Mouse (Mus musculus) frontal cortex, postnatal 36 days (tissue): ENCODE results near the gene Ankrd35.
A peak's percentile ranks its signal among the peaks of the same experiment; 100 is the strongest.
"Not testable (repeated sequence)": the region's sequence is repeated elsewhere in the genome, so short reads cannot be mapped to it uniquely, and the experiment has no call there.

ENCODE experiments used
- DNase-seq, 2 experiments: peaks; one replicate each; pipeline ENCODE4 v3.0.0; 2022; ENCODE audit warnings: low spot score in 2 of 2

Ankrd35 gene

DNA sequence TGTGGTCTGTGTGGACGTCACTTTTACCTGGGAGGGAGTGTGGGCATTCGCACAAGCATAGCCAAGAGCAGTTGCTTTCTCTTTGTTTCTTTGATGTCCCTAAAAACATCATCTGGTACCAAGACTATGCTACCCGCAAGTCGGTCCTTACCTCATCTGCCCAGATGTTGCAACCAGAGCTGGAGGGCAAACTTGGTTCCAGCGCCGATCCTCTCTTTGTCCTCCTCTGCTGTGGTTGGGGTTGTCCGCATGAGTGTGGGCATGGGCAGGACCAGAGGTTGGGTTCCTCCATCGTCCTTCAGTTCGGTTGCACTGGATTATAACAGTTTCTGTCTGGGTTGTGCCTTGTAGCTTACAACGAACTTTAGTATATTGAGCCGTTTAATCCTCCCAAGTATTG is 36.3 kb downstream of the Ankrd35 start:
- DNase-seq = no peak

DNA sequence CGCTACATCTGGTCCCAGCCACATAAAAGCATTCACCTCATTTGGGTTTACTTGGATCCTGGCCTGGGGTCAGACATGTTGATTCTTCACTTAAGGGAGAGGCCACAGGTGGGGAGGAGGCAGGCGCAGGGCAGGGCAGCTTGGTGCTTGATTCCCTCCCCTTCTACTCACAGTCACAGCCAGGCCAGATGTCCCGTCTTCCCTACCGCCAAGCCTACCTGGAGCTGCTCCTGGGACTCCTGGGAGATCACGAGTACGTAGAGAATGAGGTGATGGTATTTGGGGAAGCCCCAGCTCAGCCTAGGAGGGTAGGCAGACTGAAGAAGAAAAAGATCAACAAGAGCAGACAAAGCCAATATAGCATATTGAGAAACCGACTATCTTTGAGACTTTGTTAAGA is 37.1 kb downstream of the Ankrd35 start:
- no peak for DNase-seq

DNA sequence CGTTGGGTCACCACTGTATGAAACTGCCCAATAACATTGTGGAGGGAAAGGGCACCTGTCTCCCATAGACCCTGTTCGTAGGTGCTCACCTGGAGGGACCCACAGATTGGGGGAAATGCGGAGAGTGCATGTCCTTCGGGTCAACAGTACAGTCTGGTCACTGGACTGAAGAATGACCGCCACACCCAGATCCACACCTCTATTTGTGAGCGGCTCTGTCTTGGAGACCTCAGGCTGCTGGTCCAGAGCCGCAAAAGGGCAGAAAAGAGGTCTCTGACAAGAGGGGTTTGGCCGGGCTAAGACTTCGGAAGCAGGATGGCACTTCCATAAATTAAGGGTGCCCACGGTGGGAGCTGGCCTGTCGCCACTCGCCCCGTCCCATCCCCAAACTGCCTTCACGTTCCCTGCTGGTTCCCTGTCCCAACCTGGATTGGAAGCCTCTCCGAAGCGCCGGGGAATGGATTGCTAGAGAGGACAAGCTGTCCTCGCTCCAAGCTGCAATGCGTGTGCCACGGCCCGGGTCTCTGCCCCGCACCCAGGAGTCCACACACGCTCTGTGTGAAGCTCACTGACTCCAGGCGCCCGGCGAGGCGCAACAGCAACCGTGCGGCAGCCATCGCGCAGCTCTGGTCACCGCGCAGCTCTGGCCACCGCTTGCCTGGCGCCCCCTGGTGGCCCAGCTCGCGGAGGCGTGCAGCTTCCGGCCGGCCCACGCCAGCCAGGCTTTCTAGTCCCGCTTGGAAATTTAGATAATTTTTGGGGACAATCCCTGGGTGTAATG is 38.2 kb downstream of the Ankrd35 start, which contains the start of gene Nudt17:
TSS of gene Nudt17 (minus strand) at position 660 of the 781 bp plus-strand sequence.
- peak; percentile 85 to 87 for DNase-seq

DNA sequence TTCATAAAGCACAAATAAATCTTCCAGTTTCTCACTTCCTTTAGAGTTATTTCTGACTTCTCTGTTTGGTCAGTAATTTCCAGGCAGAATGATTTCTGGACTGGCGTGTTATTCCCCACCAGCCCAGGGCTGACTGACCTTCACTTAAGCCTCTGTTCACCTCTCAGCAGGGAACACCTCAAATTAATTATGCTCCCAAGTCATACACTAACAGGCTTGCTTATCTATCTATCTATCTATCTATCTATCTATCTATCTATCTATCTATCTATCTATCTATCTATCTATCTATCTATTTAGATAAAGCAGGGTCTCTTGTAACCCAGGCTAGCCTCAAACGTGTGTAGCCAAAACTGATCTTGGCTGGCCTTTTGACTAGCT is 38.7 kb downstream of the Ankrd35 start:
- no peak for DNase-seq

DNA sequence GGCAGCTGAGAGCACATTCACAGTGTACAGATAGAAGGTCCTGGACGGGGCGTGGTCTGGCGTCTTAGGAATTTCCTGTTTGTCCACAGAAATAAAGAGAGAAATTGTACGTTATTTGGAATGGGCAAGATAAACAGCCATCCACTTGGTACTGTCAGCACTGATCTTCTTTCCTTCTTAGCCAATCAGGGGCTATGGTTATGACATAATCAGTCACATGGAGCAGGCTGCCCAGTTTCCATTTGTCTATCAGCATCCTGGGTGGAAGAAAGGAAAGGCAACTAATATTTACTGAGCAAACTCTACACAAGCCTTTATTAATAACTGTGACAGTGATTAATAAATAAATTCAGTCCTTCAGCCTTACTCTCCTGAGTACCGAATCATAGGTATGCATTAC is 44.4 kb downstream of the Ankrd35 start:
- no peak for DNase-seq

DNA sequence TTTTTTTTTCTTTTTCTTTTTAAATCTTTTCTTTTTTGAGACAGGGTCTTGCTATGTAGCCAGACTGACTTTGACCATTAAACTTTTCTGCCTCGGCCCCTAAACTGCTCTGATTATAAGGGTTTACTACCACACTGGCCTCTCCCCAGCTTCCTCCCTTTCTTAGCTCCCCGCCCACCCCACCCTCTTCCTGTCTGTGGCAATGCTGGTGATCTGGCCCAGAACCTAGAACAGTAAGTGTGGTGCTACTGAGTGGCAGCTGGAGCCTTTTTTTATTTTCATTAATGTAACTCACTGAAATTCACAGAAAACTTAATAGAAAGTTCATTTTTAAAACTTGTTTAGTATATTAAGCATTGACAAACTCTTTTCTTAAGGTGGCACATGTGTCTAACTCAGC is 45.9 kb downstream of the Ankrd35 start:
- DNase-seq = no peak

DNA sequence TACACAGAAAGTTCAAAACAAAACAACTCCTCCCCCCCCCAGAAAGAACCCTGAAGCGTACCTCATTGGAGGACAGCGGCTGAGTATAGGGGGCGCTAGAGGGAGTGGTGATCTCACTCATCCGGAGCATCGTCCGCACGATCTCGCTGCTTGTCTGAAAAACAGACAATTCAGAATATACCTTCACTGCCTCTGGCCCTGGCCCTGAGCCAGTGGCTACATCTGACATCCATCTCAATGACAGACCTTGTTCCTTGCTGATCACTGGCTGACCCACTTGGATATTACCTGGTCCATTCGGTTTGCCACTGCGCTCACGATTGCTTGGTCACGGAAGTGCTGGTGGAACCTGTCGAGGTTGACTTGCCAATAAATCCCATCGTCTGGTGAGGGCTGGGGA is 49.2 kb downstream of the Ankrd35 start:
- DNase-seq = no peak

DNA sequence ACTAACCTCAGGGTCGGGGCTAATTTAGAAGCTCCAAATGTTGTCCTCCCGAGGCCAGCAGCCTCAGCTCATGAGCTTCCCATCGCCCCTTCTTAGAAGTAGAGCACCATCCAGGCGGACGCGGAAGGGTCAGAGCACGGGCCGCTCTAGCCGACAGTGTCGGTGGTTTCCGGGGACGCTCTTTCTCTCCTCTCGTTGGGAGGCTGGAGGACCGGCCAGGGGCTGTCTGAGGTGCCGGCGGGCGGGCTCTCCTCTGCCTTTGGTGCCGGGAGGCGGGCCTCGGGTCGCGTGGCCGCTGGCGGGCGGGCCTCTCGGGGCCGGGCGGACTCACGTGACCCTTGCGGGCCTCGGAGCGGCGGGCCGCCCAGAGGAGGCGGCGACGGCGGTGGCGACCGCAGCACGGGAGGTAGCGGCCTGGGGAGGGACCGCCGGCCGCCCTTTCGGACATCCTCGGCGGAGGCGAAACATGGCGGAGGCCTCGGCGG is 57.5 kb downstream of the Ankrd35 start, which contains the start of the genes Polr3c and Rnf115:
TSS of gene Polr3c (minus strand) at position 286 of the 485 bp plus-strand sequence.
TSS of gene Rnf115 (plus strand) at position 322 of the 485 bp plus-strand sequence.
- DNase-seq = peak; percentile 95 to 97

DNA sequence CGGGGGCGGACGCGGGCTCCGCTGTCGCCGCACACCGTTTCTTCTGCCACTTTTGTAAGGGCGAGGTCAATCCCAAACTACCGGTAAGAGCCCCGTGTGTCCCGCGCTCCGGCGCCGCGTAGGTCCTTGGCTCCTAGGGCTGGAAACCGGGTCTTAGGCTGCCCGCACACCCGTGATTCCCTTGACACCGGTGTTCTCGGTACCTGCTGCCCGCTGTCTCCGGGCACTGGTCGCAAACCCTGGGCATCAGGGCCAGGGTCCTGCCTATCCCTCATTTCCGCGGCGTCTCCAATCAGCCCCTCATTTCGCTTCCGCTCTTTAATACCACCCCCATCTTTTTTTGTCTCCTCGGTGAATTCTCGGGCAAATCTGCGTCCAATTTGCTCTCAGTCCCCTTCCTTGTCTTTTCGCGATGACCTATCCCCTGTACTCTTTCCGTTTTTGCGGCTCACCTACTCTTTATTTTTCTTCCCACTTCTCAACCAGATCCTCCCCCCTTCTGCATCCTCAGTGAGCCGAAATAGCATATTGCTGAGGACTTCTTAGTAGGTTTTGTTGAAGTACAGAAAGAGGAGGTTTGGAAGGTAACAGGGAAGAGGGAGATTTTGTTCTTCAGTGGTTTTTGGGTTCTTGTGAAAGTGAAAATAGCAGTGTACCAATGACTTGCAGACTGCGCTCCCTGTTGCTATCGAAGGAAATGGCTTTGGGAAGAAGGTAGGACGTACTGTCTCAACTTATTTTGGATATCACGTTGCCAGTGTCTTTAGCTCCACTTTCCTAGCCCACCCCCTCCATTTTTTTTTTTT is 58.1 kb downstream of the Ankrd35 start:
- DNase-seq = peak in 1 of 2 experiments; percentile 35

DNA sequence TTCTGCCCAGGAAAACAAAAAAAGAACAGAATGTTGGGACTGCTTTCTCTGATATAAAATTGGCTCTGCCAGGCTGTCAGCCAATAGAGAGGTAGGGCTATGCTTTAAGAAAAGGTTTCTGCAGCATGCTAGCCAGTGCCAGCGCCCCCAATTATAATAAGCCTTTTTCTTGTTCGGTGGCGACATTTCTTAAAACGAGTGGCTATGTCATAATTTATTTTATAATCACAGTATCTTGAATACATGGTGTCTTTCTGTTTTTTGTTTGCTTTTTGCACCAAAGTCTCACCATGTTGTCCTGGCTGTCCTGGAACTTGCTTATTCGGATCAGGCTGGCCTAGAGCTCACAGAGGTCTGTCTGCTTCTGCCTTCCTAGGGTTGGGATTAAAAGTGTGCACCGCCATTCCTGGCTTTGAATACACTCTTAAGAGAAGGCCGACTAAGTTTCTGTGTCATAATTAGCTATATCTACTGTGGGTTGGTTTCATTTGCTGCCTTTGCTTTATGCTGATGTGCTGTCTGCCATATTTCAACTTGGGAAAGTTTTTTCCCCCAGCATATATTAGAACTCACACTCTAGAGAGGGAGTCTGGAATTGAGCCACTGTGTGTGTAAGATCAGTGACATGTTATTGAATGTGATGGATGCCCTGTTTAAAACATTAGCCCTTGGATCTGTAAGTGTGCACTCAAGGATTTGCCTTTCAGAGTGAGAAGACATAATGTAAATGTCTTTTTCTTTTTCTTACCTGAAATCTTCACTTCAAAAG is 58.9 kb downstream of the Ankrd35 start:
- peak in 1 of 2 experiments; percentile 34 for DNase-seq

DNA sequence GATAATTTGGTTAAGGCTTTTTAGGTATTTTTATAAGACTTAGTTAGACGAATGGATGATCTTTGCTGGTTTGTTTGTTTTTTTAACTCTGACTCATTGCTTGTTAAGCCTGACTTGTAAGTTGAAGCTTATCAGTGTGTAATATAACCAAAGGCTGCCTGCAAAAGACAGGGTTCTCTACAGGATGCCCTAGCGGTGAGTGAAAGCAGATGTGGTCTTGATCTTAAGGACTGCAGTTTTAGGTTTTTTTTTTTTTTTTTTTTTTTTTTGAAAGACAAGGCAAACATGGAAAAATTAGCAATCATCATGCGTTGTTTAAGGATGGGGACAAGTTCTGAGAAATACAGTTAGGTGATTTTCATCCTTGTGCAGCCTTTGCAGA is 59.5 kb downstream of the Ankrd35 start:
- DNase-seq = no peak

DNA sequence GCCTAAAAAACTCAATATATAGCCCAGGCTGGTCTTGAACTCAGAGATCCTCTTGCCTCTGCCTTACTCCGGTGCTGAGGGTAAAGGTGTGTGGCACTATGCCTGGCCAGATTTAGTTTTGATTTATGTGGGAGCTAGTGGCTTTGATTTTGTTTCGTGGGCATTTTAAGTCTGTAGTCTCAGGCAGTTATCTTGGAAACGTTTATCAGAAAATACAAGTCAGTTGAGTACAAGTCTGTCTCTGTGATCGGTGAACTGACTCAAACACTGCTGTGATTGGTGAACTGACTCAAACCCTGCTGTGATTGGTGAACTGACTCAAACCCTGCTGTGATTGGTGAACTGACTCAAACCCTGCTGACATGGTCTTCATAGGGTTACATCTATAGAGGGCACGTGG is 60.9 kb downstream of the Ankrd35 start:
- DNase-seq = no peak

DNA sequence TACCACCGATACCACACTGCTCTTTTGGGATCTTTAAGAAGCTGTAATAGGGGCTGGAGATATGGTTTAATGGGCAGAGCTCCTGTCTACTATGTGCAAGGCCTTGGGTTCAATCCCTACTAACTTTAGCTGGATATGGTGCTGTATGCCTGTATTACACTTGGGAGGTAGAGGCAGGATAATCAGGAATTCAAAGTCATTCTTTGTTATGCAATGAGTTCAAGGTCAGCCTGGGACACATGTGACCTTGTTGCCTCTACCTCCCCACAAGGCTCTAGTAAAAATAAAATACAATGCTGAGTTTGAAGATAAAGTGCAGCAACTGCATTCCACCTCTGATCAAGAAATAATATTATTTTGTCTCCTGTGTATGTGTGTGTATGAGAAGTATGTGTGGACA is 64.1 kb downstream of the Ankrd35 start:
- no peak for DNase-seq

DNA sequence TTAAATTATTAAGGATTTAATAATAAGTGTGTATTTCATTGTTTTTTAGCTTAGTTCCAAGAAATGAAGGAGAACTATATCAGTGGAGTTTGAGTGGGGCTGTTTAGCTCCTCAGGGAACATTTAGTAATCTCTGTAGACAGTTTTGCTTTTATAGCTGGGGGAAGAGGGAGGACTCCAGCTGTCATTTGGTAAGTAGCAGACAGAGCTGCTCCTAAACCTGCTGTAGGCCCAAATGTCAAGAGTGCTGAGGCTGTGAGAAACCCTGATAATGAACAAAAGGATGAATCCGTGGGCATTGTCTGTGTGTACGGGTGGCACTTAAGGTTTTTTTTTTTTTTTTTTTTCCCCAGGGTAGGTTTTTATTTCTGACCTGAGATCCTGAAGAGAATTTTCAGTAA is 65.3 kb downstream of the Ankrd35 start:
- no peak for DNase-seq

DNA sequence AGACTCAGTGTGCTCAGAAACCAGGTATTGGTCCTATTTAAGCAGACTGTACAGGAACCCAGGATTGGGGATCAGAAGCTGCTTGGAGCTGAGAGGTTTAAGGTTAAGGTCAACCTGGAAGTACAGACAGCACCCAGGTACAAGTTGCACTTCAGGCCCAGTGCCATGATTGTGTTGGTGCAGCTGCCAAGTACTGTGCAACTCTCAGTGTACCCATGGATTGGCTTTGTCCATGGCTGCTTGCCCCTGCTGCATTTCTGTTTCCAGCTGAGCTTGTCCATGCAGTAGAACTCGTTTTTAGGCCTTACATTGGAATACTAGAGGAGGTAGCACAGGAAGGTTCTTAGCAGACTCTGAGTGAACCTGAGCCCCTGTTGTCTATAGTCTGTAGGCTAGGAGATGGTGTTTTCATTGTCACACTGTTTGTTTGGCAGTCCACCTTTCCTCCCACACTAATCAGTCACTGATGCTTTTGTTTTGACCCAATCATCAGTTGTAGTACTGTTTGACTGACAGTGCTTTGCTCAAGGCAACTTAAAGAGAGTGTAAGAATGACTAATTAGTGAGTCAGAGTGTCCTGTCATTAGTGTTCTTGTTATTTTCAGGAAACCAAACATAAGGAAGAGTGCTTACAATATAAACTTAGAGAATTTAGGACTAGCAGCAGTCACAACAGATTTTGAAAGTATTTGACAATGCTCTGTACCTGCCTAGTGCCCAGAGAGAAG is 67.2 kb downstream of the Ankrd35 start:
- DNase-seq = no peak

DNA sequence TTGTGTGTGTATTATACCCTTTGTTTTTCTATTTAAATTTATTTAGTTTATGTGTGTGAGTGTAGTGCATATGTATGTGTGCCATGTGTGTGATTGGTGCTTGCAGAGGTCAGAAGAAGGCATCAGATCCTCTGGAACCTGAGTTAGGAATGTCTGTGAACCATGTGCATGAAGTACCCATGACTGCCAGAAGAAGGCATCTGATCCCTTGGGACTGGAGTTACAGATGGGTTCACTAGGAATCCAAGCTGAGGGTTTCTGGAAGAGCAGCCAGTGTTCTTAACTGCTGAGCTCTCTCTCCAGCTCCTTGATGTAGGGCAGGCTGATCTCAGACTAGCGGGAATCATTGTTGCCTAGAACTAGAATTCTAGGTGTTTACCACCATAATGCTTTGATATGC is 68.1 kb downstream of the Ankrd35 start:
- no peak for DNase-seq

DNA sequence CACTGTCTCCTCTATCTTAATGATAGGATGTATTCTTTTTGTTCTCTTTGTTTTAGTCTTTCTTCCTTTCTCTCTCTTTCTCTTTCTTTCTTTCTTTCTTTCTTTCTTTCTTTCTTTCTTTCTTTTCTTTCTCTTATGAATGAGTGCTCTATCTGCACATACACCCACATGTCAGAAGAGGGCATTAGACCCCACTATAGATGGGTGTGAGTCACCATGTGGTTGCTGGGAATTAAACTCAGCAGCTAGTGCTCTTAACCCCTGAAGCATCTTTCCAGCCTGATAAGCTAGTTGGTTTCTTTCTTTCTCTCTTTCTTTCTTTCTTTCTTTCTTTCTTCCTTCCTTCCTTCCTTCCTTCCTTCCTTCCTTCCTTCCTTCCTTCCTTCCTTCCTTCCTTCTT is 70.3 kb downstream of the Ankrd35 start:
- DNase-seq = not testable (repeated sequence)
